Mouse (Mus musculus): Measurements from ENCODE around the gene Atp2b2. TPM values are rescaled to one million over a fixed set of nuclear protein-coding genes. Genes with fewer than 3 reads are reported as not detected.
A peak's percentile ranks its signal among the peaks of the same experiment; 100 is the strongest.

Atp2b2 gene
- polyA plus RNA-seq, 1 experiment from 2014 or later = 32.2 TPM

- Histone ChIP-seq H3K9ac (replicated peaks; ENCODE audit: low read depth, low read length) (no peak overlapping the region), H3K4me1 (replicated peaks; ENCODE audit: control insufficient read depth, insufficient read depth, low read length) (no peaks in the 10 kb centered on the region), H3K27ac (ENCODE audit: low read length) (no peak overlapping the region), H3K4me2 (ENCODE audit: low read length) (no peak overlapping the region), H3K9me3 (ENCODE audit: control insufficient read depth, low read length) (no peaks in the 10 kb centered on the region), H3K27me3 (replicated peaks; ENCODE audit: control insufficient read depth, insufficient read depth, low read length) (no peaks in the 10 kb centered on the region), H3K4me3 (replicated peaks; ENCODE audit: low read length) (no peak overlapping the region), H3K36me3 (ENCODE audit: control insufficient read depth, insufficient read depth) (peaks cover 3% of the 10 kb centered on the region; the same call in 1 of the 2 replicates)
- no peak for ATAC-seq
- 74% methylated on average over 3 of the region's 3 CpGs for WGBS
These were observed 205.9 kb downstream of the Atp2b2 start for GRCm38 (mm10) chr6:113836545-113836944.

GRCm38 (mm10) chr6:113830463-113830862 is 211.9 kb downstream of the Atp2b2 start:
- H3K27me3 ChIP-seq (replicated peaks; ENCODE audit: control insufficient read depth, insufficient read depth, low read length) = no peaks in the 10 kb centered on the region
- WGBS = 91% methylated on average over 2 of the region's 2 CpGs
- no peaks in the 10 kb centered on the region for H3K36me3 ChIP-seq (ENCODE audit: control insufficient read depth, insufficient read depth)
- 0 out of 2 replicates have a peak, but pooled peaks cover 4% of the 10 kb centered on the region for H3K4me1 ChIP-seq (replicated peaks; ENCODE audit: control insufficient read depth, insufficient read depth, low read length)
- H3K27ac ChIP-seq (ENCODE audit: low read length) = no peak overlapping the region
- H3K9ac ChIP-seq (replicated peaks; ENCODE audit: low read depth, low read length) = no peak overlapping the region
- H3K4me2 ChIP-seq (ENCODE audit: low read length) = no peak overlapping the region
- no peaks in the 10 kb centered on the region for H3K9me3 ChIP-seq (ENCODE audit: control insufficient read depth, low read length)
- no peak for ATAC-seq
- H3K4me3 ChIP-seq (replicated peaks; ENCODE audit: low read length) = no peak overlapping the region

- Histone ChIP-seq H3K36me3 (ENCODE audit: control insufficient read depth, insufficient read depth) (no peaks in the 10 kb centered on the region), H3K4me3 (replicated peaks; ENCODE audit: low read length) (no peak overlapping the region), H3K4me2 (ENCODE audit: low read length) (no peak overlapping the region), H3K27me3 (replicated peaks; ENCODE audit: control insufficient read depth, insufficient read depth, low read length) (no peaks in the 10 kb centered on the region), H3K4me1 (replicated peaks; ENCODE audit: control insufficient read depth, insufficient read depth, low read length) (peaks cover 4% of the 10 kb centered on the region), H3K27ac (ENCODE audit: low read length) (no peak overlapping the region), H3K9me3 (ENCODE audit: control insufficient read depth, low read length) (no peaks in the 10 kb centered on the region), H3K9ac (replicated peaks; ENCODE audit: low read depth, low read length) (no peak overlapping the region)
- 72% methylated on average over 4 of the region's 4 CpGs for WGBS
- ATAC-seq = no peak; the same call in 1 of the 2 replicates
These were observed 215.1 kb downstream of the Atp2b2 start for GRCm38 (mm10) chr6:113827309-113827708.

- H3K27ac ChIP-seq (ENCODE audit: low read length) = no peak overlapping the region
- no peaks in the 10 kb centered on the region for H3K27me3 ChIP-seq (replicated peaks; ENCODE audit: control insufficient read depth, insufficient read depth, low read length)
- H3K9ac ChIP-seq (replicated peaks; ENCODE audit: low read depth, low read length) = no peak overlapping the region
- ATAC-seq = no peak
- H3K36me3 ChIP-seq (ENCODE audit: control insufficient read depth, insufficient read depth) = no peaks in the 10 kb centered on the region
- H3K4me3 ChIP-seq (replicated peaks; ENCODE audit: low read length) = no peak overlapping the region
- H3K4me1 ChIP-seq (replicated peaks; ENCODE audit: control insufficient read depth, insufficient read depth, low read length) = peaks cover 2% of the 10 kb centered on the region
- H3K9me3 ChIP-seq (ENCODE audit: control insufficient read depth, low read length) = no peaks in the 10 kb centered on the region
- 31% methylated on average over 7 of the region's 7 CpGs for WGBS
- no peak overlapping the region for H3K4me2 ChIP-seq (ENCODE audit: low read length)
These were observed 220.0 kb downstream of the Atp2b2 start for GRCm38 (mm10) chr6:113822417-113822816.

- no peaks in the 10 kb centered on the region for H3K9me3 ChIP-seq (ENCODE audit: control insufficient read depth, low read length)
- no peak for ATAC-seq
- peaks cover 12% of the 10 kb centered on the region for H3K36me3 ChIP-seq (ENCODE audit: control insufficient read depth, insufficient read depth)
- no peak overlapping the region for H3K27ac ChIP-seq (ENCODE audit: low read length)
- no peaks in the 10 kb centered on the region for H3K27me3 ChIP-seq (replicated peaks; ENCODE audit: control insufficient read depth, insufficient read depth, low read length)
- no peak overlapping the region for H3K9ac ChIP-seq (replicated peaks; ENCODE audit: low read depth, low read length)
- WGBS = 92% methylated on average over 3 of the region's 3 CpGs
- H3K4me3 ChIP-seq (replicated peaks; ENCODE audit: low read length) = no peak overlapping the region
- no peak overlapping the region for H3K4me2 ChIP-seq (ENCODE audit: low read length)
- H3K4me1 ChIP-seq (replicated peaks; ENCODE audit: control insufficient read depth, insufficient read depth, low read length) = no peaks in the 10 kb centered on the region
These were observed 225.7 kb downstream of the Atp2b2 start for GRCm38 (mm10) chr6:113816690-113817089.

GRCm38 (mm10) chr6:113811462-113811861 is 231.0 kb downstream of the Atp2b2 start:
- Histone ChIP-seq H3K27ac (ENCODE audit: low read length) (no peak overlapping the region), H3K4me3 (replicated peaks; ENCODE audit: low read length) (no peak overlapping the region), H3K4me2 (ENCODE audit: low read length) (no peak overlapping the region), H3K4me1 (replicated peaks; ENCODE audit: control insufficient read depth, insufficient read depth, low read length) (no peaks in the 10 kb centered on the region), H3K36me3 (ENCODE audit: control insufficient read depth, insufficient read depth) (peaks cover 18% of the 10 kb centered on the region), H3K9me3 (ENCODE audit: control insufficient read depth, low read length) (no peaks in the 10 kb centered on the region), H3K9ac (replicated peaks; ENCODE audit: low read depth, low read length) (no peak overlapping the region), H3K27me3 (replicated peaks; ENCODE audit: control insufficient read depth, insufficient read depth, low read length) (no peaks in the 10 kb centered on the region)
- ATAC-seq = no peak
- WGBS = 39% methylated on average over 1 of the region's 1 CpGs

GRCm38 (mm10) chr6:113810667-113811066 is 231.7 kb downstream of the Atp2b2 start:
- no peak for ATAC-seq
- WGBS = 73% methylated on average over 4 of the region's 4 CpGs
- H3K4me3 ChIP-seq (replicated peaks; ENCODE audit: low read length) = no peak overlapping the region
- H3K36me3 ChIP-seq (ENCODE audit: control insufficient read depth, insufficient read depth) = peaks cover 26% of the 10 kb centered on the region
- peaks cover 2% of the 10 kb centered on the region for H3K9me3 ChIP-seq (ENCODE audit: control insufficient read depth, low read length)
- no peaks in the 10 kb centered on the region for H3K27me3 ChIP-seq (replicated peaks; ENCODE audit: control insufficient read depth, insufficient read depth, low read length)
- no peak overlapping the region for H3K27ac ChIP-seq (ENCODE audit: low read length)
- H3K4me1 ChIP-seq (replicated peaks; ENCODE audit: control insufficient read depth, insufficient read depth, low read length) = no peaks in the 10 kb centered on the region
- H3K4me2 ChIP-seq (ENCODE audit: low read length) = no peak overlapping the region
- H3K9ac ChIP-seq (replicated peaks; ENCODE audit: low read depth, low read length) = no peak overlapping the region

GRCm38 (mm10) chr6:113806241-113806640 is 236.2 kb downstream of the Atp2b2 start:
- peaks cover 8% of the 10 kb centered on the region for H3K9me3 ChIP-seq (ENCODE audit: control insufficient read depth, low read length)
- H3K9ac ChIP-seq (replicated peaks; ENCODE audit: low read depth, low read length) = no peak overlapping the region
- no peak for ATAC-seq
- H3K4me1 ChIP-seq (replicated peaks; ENCODE audit: control insufficient read depth, insufficient read depth, low read length) = no peaks in the 10 kb centered on the region
- no peak overlapping the region for H3K4me2 ChIP-seq (ENCODE audit: low read length)
- 65% methylated on average over 5 of the region's 5 CpGs for WGBS
- no peak overlapping the region for H3K4me3 ChIP-seq (replicated peaks; ENCODE audit: low read length)
- peaks cover 42% of the 10 kb centered on the region for H3K36me3 ChIP-seq (ENCODE audit: control insufficient read depth, insufficient read depth)
- no peaks in the 10 kb centered on the region for H3K27me3 ChIP-seq (replicated peaks; ENCODE audit: control insufficient read depth, insufficient read depth, low read length)
- H3K27ac ChIP-seq (ENCODE audit: low read length) = no peak overlapping the region

GRCm38 (mm10) chr6:113801233-113801632 is 241.2 kb downstream of the Atp2b2 start:
- peaks cover 8% of the 10 kb centered on the region for H3K9me3 ChIP-seq (ENCODE audit: control insufficient read depth, low read length)
- H3K27ac ChIP-seq (ENCODE audit: low read length) = no peak overlapping the region
- no peak overlapping the region for H3K4me2 ChIP-seq (ENCODE audit: low read length)
- peaks cover 33% of the 10 kb centered on the region for H3K36me3 ChIP-seq (ENCODE audit: control insufficient read depth, insufficient read depth)
- ATAC-seq = no peak
- no peak overlapping the region for H3K9ac ChIP-seq (replicated peaks; ENCODE audit: low read depth, low read length)
- H3K27me3 ChIP-seq (replicated peaks; ENCODE audit: control insufficient read depth, insufficient read depth, low read length) = no peaks in the 10 kb centered on the region
- peaks cover 7% of the 10 kb centered on the region for H3K4me1 ChIP-seq (replicated peaks; ENCODE audit: control insufficient read depth, insufficient read depth, low read length)
- H3K4me3 ChIP-seq (replicated peaks; ENCODE audit: low read length) = no peak overlapping the region

GRCm38 (mm10) chr6:113799915-113800314 is 242.5 kb downstream of the Atp2b2 start:
- 77% methylated on average over 3 of the region's 3 CpGs for WGBS
- peak overlapping the region; percentile 39; the same call in 1 of the 2 replicates for H3K27ac ChIP-seq (ENCODE audit: low read length)

More at GRCm38 (mm10) chr6:113799915-113800314, 242.5 kb downstream of the Atp2b2 start:
- peaks cover 20% of the 10 kb centered on the region for H3K36me3 ChIP-seq (ENCODE audit: control insufficient read depth, insufficient read depth)
- ATAC-seq = no peak
- H3K9me3 ChIP-seq (ENCODE audit: control insufficient read depth, low read length) = no peaks in the 10 kb centered on the region
- no peak overlapping the region for H3K9ac ChIP-seq (replicated peaks; ENCODE audit: low read depth, low read length)
- H3K4me3 ChIP-seq (replicated peaks; ENCODE audit: low read length) = no peak overlapping the region
- no peaks in the 10 kb centered on the region for H3K27me3 ChIP-seq (replicated peaks; ENCODE audit: control insufficient read depth, insufficient read depth, low read length)
- no peak overlapping the region for H3K4me2 ChIP-seq (ENCODE audit: low read length)
- H3K4me1 ChIP-seq (replicated peaks; ENCODE audit: control insufficient read depth, insufficient read depth, low read length) = peaks cover 19% of the 10 kb centered on the region

All from forebrain, embryonic 16.5 days (tissue).